14 mouse cellular contexts compared by ENCODE assay signal in the genomic region with DNA sequence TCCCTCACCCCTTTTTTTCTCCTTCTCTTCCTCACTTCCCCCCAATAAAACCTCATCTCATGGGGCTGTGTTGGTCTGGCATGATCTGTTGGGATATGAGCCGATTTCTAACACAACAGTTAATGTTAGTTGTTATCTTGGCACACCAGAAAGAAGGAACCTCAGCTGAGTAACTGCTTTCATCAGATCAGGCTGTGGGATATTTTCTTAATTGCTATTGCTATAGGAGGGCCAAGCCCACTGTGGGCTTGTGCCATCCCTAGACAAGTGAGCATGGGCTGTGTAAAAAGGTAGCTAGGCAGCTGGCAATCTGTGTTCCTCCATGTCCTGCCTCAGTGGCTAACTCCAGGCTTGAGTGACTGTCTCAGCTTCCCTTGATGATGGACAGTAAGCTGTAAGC.
"Had no signal": no experiment of that assay in that cellular context is flagged by ENCODE, and none has a peak within 500 bp of the region (broad histone marks: within the 10 kb centered on the region; RNA-seq: fewer than 3 reads in every experiment).

No protein-coding gene starts in this region.

- H3K9me3 ChIP-seq: midbrain, embryonic 13.5 days; midbrain, embryonic 15.5 days; neural tube, embryonic 12.5 days; stomach, embryonic 15.5 days had no signal

- ATAC-seq: midbrain, embryonic 13.5 days; midbrain, embryonic 15.5 days had no signal

- H3K9ac ChIP-seq: lung, embryonic 14.5 days; midbrain, embryonic 13.5 days; midbrain, embryonic 15.5 days; neural tube, embryonic 12.5 days; stomach, embryonic 15.5 days had no signal

- H3K4me1 ChIP-seq: stomach, embryonic 15.5 days had no signal

- H3K36me3 ChIP-seq: midbrain, embryonic 13.5 days; midbrain, embryonic 15.5 days; neural tube, embryonic 12.5 days; stomach, embryonic 15.5 days had no signal

- H3K27ac ChIP-seq: macrophage; midbrain, embryonic 13.5 days; midbrain, embryonic 15.5 days; neural tube, embryonic 12.5 days; stomach, embryonic 15.5 days; stomach, postnatal 0 days had no signal

- DNase-seq: lung, adult 18-20 months; lung, embryonic 14.5 days; lung, postnatal 14 days; lung, postnatal 36 days; right cerebral cortex, postnatal 14 days; thymus, adult 2 months; thymus, postnatal 25 days; thymus, postnatal 4 days had no signal

- H3K4me3 ChIP-seq: midbrain, embryonic 13.5 days; midbrain, embryonic 15.5 days; neural tube, embryonic 12.5 days; stomach, embryonic 15.5 days had no signal

- H3K27me3 ChIP-seq: midbrain, embryonic 13.5 days; midbrain, embryonic 15.5 days; neural tube, embryonic 12.5 days; stomach, embryonic 15.5 days had no signal
